Comparison of ENCODE assay signal across 8 mouse cellular contexts in the genomic region with DNA sequence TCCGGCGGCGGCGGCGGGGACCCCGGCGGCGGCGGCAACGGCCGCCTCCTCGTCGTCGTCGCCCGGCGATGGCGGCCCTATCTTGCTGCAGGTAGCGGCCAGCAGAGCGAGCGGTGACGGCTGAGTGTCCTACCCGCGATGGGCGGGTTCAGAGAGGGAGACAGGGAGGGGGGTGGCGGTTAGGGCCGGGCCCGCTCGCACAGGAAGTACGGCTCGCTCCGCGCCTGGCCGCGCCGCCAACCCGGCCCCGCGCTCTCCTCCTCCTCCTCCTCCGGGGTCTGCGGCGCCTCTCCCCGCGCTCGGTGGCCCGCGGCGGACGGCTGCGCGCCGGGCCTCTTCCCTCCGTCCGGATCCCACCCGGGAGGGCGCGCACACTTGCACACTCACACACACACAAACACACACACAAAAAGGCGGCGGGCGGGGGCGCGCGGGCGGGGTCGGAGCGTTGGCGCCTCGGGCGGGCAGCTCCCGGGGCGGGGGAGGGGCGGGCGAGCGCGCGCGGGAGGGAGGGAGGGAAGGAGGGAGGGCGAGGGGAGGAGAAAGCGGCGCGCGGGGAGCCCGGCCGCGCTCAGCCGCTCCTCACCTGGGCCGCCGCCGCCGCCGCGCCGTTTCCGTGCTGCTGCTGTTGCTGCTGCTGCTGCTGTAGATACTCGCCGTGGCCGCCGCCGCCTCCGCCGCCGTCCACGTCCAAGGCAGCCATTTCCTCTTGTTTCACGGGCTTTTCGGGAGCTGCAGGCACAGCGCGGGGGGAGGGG. TPM values are rescaled to one million over a fixed set of nuclear protein-coding genes. Genes with fewer than 3 reads are reported as not detected.
DNase-seq lines count a peak whose midpoint lies in the region; ATAC-seq and TF ChIP-seq lines count a peak whose summit lies in the region.

No protein-coding gene starts in this region.

- H3K79me2 ChIP-seq in C2C12 (ENCODE audit: control insufficient read depth, insufficient read depth) (peaks cover 59% of the 10 kb centered on the region), myocyte (ENCODE audit: control insufficient read depth, insufficient read depth) (peaks cover 45% of the 10 kb centered on the region)
- peaks cover 6% of the 10 kb centered on the region; the same call in 1 of the 2 replicates for H3K79me2 ChIP-seq in liver, adult 2 months (ENCODE audit: control insufficient read depth, insufficient read depth, low read length)

- peak overlapping the region; percentile 89 for H3ac ChIP-seq in C2C12 (ENCODE audit: control insufficient read depth, insufficient read length, low read depth)
- peak overlapping the region; percentile 80 for H3ac ChIP-seq in myocyte (ENCODE audit: control insufficient read depth, insufficient read length)

- no peaks in the 10 kb centered on the region for H3K9me3 ChIP-seq in heart, embryonic 11.5 days (replicated peaks; ENCODE audit: control insufficient read depth, low read length)
- no peaks in the 10 kb centered on the region for H3K9me3 ChIP-seq in kidney, embryonic 16.5 days (ENCODE audit: low read length)

- H3K27ac ChIP-seq in embryonic fibroblast, embryonic 13.5 days (ENCODE audit: insufficient read depth, low read length) = peak overlapping the region; percentile 100
- H3K27ac ChIP-seq in heart, embryonic 11.5 days (ENCODE audit: low read depth, low read length) = peak overlapping the region; percentile 100
- peak overlapping the region; percentile 100 for H3K27ac ChIP-seq in kidney, embryonic 16.5 days (ENCODE audit: low read length)
- peak overlapping the region; percentile 95 for H3K27ac ChIP-seq in liver, adult 2 months (replicated peaks; ENCODE audit: insufficient read depth, low read depth, low read length)

- H3K79me3 ChIP-seq in C2C12 (ENCODE audit: low read depth) = peaks cover 44% of the 10 kb centered on the region

- H3K4me1 ChIP-seq in embryonic fibroblast, embryonic 13.5 days (ENCODE audit: control insufficient read depth, insufficient read depth, low read length) = peaks cover 7% of the 10 kb centered on the region
- H3K4me1 ChIP-seq in heart, embryonic 11.5 days (ENCODE audit: control insufficient read depth, insufficient read depth, low read length) = peaks cover 8% of the 10 kb centered on the region; the same call in 1 of the 2 replicates
- H3K4me1 ChIP-seq in kidney, embryonic 16.5 days (ENCODE audit: insufficient read depth, low read length) = peaks cover 16% of the 10 kb centered on the region
- H3K4me1 ChIP-seq in liver, adult 2 months (ENCODE audit: control insufficient read depth, insufficient read depth, low read length) = peaks cover 10% of the 10 kb centered on the region; the same call in 1 of the 2 replicates

- peak overlapping the region; percentile 100 for H3K9ac ChIP-seq in heart, embryonic 11.5 days (ENCODE audit: low read depth, low read length)
- peak overlapping the region; percentile 100 for H3K9ac ChIP-seq in kidney, embryonic 16.5 days (replicated peaks; ENCODE audit: low read length)
- H3K9ac ChIP-seq in liver, adult 2 months (ENCODE audit: low read depth, low read length) = peak overlapping the region; percentile 100

- H3K4me3 ChIP-seq in C2C12 (ENCODE audit: insufficient read depth, poor library complexity, severe bottlenecking) (peak overlapping the region; percentile 94), myocyte (peak overlapping the region; percentile 45)
- peak overlapping the region; percentile 83 for H3K4me3 ChIP-seq in embryonic fibroblast, embryonic 13.5 days (ENCODE audit: insufficient read depth, low read length)
- H3K4me3 ChIP-seq in heart, embryonic 11.5 days (ENCODE audit: low read depth, low read length) = peak overlapping the region; percentile 98
- peak overlapping the region; percentile 99 for H3K4me3 ChIP-seq in kidney, embryonic 16.5 days (ENCODE audit: low read length)
- H3K4me3 ChIP-seq in liver, adult 2 months (ENCODE audit: insufficient read depth, low read depth, low read length) = peak overlapping the region; percentile 85

- DNase-seq in brain, adult 2 months (ENCODE audit: low read depth, low spot score) = peak; percentile 94
- peak; percentile 76 for DNase-seq in liver, adult 2 months (ENCODE audit: extremely low read depth, low read depth, low spot score)
- DNase-seq in spleen, postnatal 4 days (ENCODE audit: low spot score in 2 of 2) = peak; percentile 89 to 95

- no peak for TF ChIP-seq CTCF in C2C12 (IDR thresholded peaks at IDR 0.05; ENCODE audit: control insufficient read depth, insufficient read depth, insufficient read length)
- TF ChIP-seq CTCF in embryonic fibroblast, embryonic 13.5 days (IDR thresholded peaks at IDR 0.05; ENCODE audit: borderline replicate concordance, insufficient read depth, low read length) = no peak
- no peak for TF ChIP-seq CTCF in liver, adult 2 months (IDR thresholded peaks at IDR 0.05; ENCODE audit: low read depth, low read length)

- ATAC-seq in heart, embryonic 11.5 days (replicated peaks; ENCODE audit: insufficient number of reproducible peaks, low FRiP score, low TSS enrichment) = peak; percentile 86
- ATAC-seq in kidney, embryonic 16.5 days (ENCODE audit: low FRiP score, low TSS enrichment) = peak; percentile 90

- peak; percentile 51 for TF ChIP-seq POLR2A in embryonic fibroblast, embryonic 13.5 days (IDR thresholded peaks at IDR 0.05; ENCODE audit: low read depth, low read length)
- TF ChIP-seq POLR2A in liver, adult 2 months (IDR thresholded peaks at IDR 0.05; ENCODE audit: extremely low read depth, insufficient read depth, low read length) = peak; percentile 41; the same call in 1 of the 2 replicates
- peak; percentile 73 for TF ChIP-seq POLR2A in myocyte (IDR thresholded peaks at IDR 0.05; ENCODE audit: insufficient read length, low read depth)

- 0% methylated on average over 60 of the region's 107 CpGs for WGBS in heart, embryonic 11.5 days (ENCODE audit: insufficient replicate concordance)
- WGBS in kidney, embryonic 16.5 days = under 1% methylated on average over 47 of the region's 107 CpGs
- WGBS in liver, adult 2 months = under 1% methylated on average over 76 of the region's 107 CpGs

- H3K36me3 ChIP-seq in C2C12 (ENCODE audit: control insufficient read depth, insufficient read depth) = peaks cover 27% of the 10 kb centered on the region
- no peaks in the 10 kb centered on the region for H3K36me3 ChIP-seq in heart, embryonic 11.5 days (ENCODE audit: control insufficient read depth, insufficient read depth, low read length)
- H3K36me3 ChIP-seq in kidney, embryonic 16.5 days (ENCODE audit: insufficient read depth, low read length) = no peaks in the 10 kb centered on the region
- H3K36me3 ChIP-seq in liver, adult 2 months (ENCODE audit: control insufficient read depth, insufficient read depth, low read length) = 0 out of 2 replicates have a peak, but pooled peaks cover 3% of the 10 kb centered on the region
- H3K36me3 ChIP-seq in myocyte (ENCODE audit: control insufficient read depth, insufficient read depth) = peaks cover 8% of the 10 kb centered on the region

- H3K27me3 ChIP-seq in C2C12 (ENCODE audit: control insufficient read depth, insufficient read depth, insufficient read length) = no peaks in the 10 kb centered on the region
- no peaks in the 10 kb centered on the region for H3K27me3 ChIP-seq in heart, embryonic 11.5 days (ENCODE audit: control insufficient read depth, insufficient read depth, low read length)
- H3K27me3 ChIP-seq in kidney, embryonic 16.5 days (ENCODE audit: insufficient read depth, low read length) = no peaks in the 10 kb centered on the region
- H3K27me3 ChIP-seq in liver, adult 2 months (ENCODE audit: control insufficient read depth, insufficient read depth, low read length) = no peaks in the 10 kb centered on the region
- H3K27me3 ChIP-seq in myocyte (ENCODE audit: control insufficient read depth, insufficient read depth, insufficient read length) = no peaks in the 10 kb centered on the region

- peak overlapping the region; percentile 71 for H3K4me2 ChIP-seq in heart, embryonic 11.5 days
- peak overlapping the region; percentile 75 for H3K4me2 ChIP-seq in kidney, embryonic 16.5 days (replicated peaks; ENCODE audit: low read depth, low read length)
- no peak overlapping the region for H3K4me2 ChIP-seq in myocyte (ENCODE audit: low read depth)

TF ChIP-seq in C2C12, 6 proteins besides CTCF, POLR2A, EP300 and RAD21:
- TF ChIP-seq USF1 (IDR thresholded peaks at IDR 0.05; ENCODE audit: low read depth) (no peak), MYOG (IDR thresholded peaks at IDR 0.05; ENCODE audit: control insufficient read depth, extremely low read depth, insufficient read length) (no peak), CEBPB (IDR thresholded peaks at IDR 0.05; ENCODE audit: low read depth) (no peak), FOSL1 (IDR thresholded peaks at IDR 0.05; ENCODE audit: insufficient read depth, low read length, poor library complexity, severe bottlenecking) (no peak), MAX (IDR thresholded peaks at IDR 0.05) (no peak), MYOD1 (IDR thresholded peaks at IDR 0.05; ENCODE audit: control insufficient read depth, insufficient read length, low read depth) (no peak)

TF ChIP-seq in myocyte, 11 proteins besides CTCF, POLR2A, EP300 and RAD21:
- TF ChIP-seq MYOD1 (IDR thresholded peaks at IDR 0.05; ENCODE audit: control insufficient read depth in 1 of 3, insufficient read length in 2 of 3, low read depth in 2 of 3) (peak in 1 of 3 experiments; percentile 21), MYOG (IDR thresholded peaks at IDR 0.05; ENCODE audit: control insufficient read depth in 1 of 3, insufficient read depth in 1 of 3, insufficient read length in 2 of 3, low read depth in 2 of 3) (peak in 1 of 3 experiments; percentile 15), CEBPB (IDR thresholded peaks at IDR 0.05; ENCODE audit: insufficient read depth, poor library complexity, severe bottlenecking) (no peak), POLR2AphosphoS2 (IDR thresholded peaks at IDR 0.05; ENCODE audit: insufficient read length, low read depth) (peak; percentile 77)

RNA-seq across cellular contexts. Expression of a gene that starts 1.2 kb away (rescaled TPM):
- polyA plus RNA-seq in C2C12 (2012; fragmentation: generic; extraction: Trizol) = 8.8 TPM
- polyA plus RNA-seq in embryonic fibroblast, embryonic 13.5 days (2011; ENCODE audit: insufficient read length, low read depth, missing spikeins) = 76.5 and 92.7 TPM in 2 replicates
- polyA plus RNA-seq in heart, embryonic 11.5 days (2014; fragmentation: Nextera tagmentation; extraction: Ambion mirVana) = 37.0 and 40.2 TPM in 2 replicates
- polyA plus RNA-seq in kidney, embryonic 16.5 days (2015; fragmentation: Nextera tagmentation; extraction: Ambion mirVana) = 44.6 and 47.3 TPM in 2 replicates
- total RNA-seq in liver, adult 2 months (2014; rRNA removed) = 52.4 and 55.1 TPM in 2 replicates
- polyA plus RNA-seq in liver, adult 2 months (2012; rRNA removed) = 8.7 and 9.0 TPM in 2 replicates
- 8.4 TPM for polyA plus RNA-seq in myocyte (2012; fragmentation: generic; extraction: Trizol)

RNA-seq across cellular contexts. Expression of a gene that starts 7.4 kb away (rescaled TPM):
- polyA plus RNA-seq in C2C12 (2012; fragmentation: generic; extraction: Trizol) = not detected
- polyA plus RNA-seq in embryonic fibroblast, embryonic 13.5 days (2011; ENCODE audit: insufficient read length, low read depth, missing spikeins) = not detected in 2 replicates
- polyA plus RNA-seq in heart, embryonic 11.5 days (2014; fragmentation: Nextera tagmentation; extraction: Ambion mirVana) = not detected in 2 replicates
- not detected in 2 replicates for polyA plus RNA-seq in kidney, embryonic 16.5 days (2015; fragmentation: Nextera tagmentation; extraction: Ambion mirVana)
- total RNA-seq in liver, adult 2 months (2014; rRNA removed) = not detected in 2 replicates
- not detected in 2 replicates for polyA plus RNA-seq in liver, adult 2 months (2012; rRNA removed)
- not detected for polyA plus RNA-seq in myocyte (2012; fragmentation: generic; extraction: Trizol)

Comparison
In these comparisons a context has a peak if more than half of its experiments do, and no peak if none do; other contexts are left out.
1. Peak in every context shown above with its lines: DNase-seq, ATAC-seq, H3K4me3 ChIP-seq and H3K27ac ChIP-seq.
2. H3K4me3 ChIP-seq: peak in every context shown above with its lines; median percentile 99 in kidney, embryonic 16.5 days; 98 in heart, embryonic 11.5 days; 94 in C2C12; 85 in liver, adult 2 months; 83 in embryonic fibroblast, embryonic 13.5 days; 45 in myocyte.